Mouse (Mus musculus): ENCODE results near the gene Map2k4. TPM values are rescaled to one million over a fixed set of nuclear protein-coding genes. Genes with fewer than 3 reads are reported as not detected.

Gene Map2k4
- total RNA-seq, 2 experiments from 2014 or later, result 55.4 to 59.2 TPM

GRCm38 (mm10) chr11:65719960-65720359 is 68.1 kb downstream of the Map2k4 start:
- no peak for DNase-seq (ENCODE audit: low spot score in 2 of 2)

GRCm38 (mm10) chr11:65713830-65714229 is 74.3 kb downstream of the Map2k4 start:
- DNase-seq (ENCODE audit: low spot score in 2 of 2), result no peak

GRCm38 (mm10) chr11:65712754-65713306 is 75.3 kb downstream of the Map2k4 start:
- DNase-seq (ENCODE audit: low spot score in 2 of 2), result no peak

GRCm38 (mm10) chr11:65706784-65707183 is 81.3 kb downstream of the Map2k4 start:
- DNase-seq (ENCODE audit: low spot score in 2 of 2), result no peak

GRCm38 (mm10) chr11:65706176-65706575 is 81.9 kb downstream of the Map2k4 start:
- DNase-seq (ENCODE audit: low spot score in 2 of 2), result no peak

- no peak for DNase-seq (ENCODE audit: low spot score in 2 of 2)
Observed at GRCm38 (mm10) chr11:65704861-65705260, 83.2 kb downstream of the Map2k4 start.

- no peak for DNase-seq (ENCODE audit: low spot score in 2 of 2)
Observed at GRCm38 (mm10) chr11:65678824-65679402, 109.2 kb downstream of the Map2k4 start.

- no peak for DNase-seq (ENCODE audit: low spot score in 2 of 2)
Observed at GRCm38 (mm10) chr11:65667348-65667969, 120.6 kb downstream of the Map2k4 start.

- no peak for DNase-seq (ENCODE audit: low spot score in 2 of 2)
Observed at GRCm38 (mm10) chr11:65664903-65665302, 123.2 kb downstream of the Map2k4 start.

GRCm38 (mm10) chr11:65661790-65662522 is 126.1 kb downstream of the Map2k4 start:
- DNase-seq (ENCODE audit: low spot score in 2 of 2), result no peak

GRCm38 (mm10) chr11:65653932-65654331 is 134.2 kb downstream of the Map2k4 start:
- DNase-seq (ENCODE audit: low spot score in 2 of 2), result no peak

- DNase-seq (ENCODE audit: low spot score in 2 of 2), result no peak
Observed at GRCm38 (mm10) chr11:65651426-65651825, 136.7 kb downstream of the Map2k4 start.

GRCm38 (mm10) chr11:65649956-65650715 is 138.0 kb downstream of the Map2k4 start:
- no peak for DNase-seq (ENCODE audit: low spot score in 2 of 2)

- DNase-seq (ENCODE audit: low spot score in 2 of 2), result no peak
Observed at GRCm38 (mm10) chr11:65649469-65649868, 138.6 kb downstream of the Map2k4 start.

GRCm38 (mm10) chr11:65646314-65646713 is 141.8 kb downstream of the Map2k4 start:
- no peak for DNase-seq (ENCODE audit: low spot score in 2 of 2)

- no peak for DNase-seq (ENCODE audit: low spot score in 2 of 2)
Observed at GRCm38 (mm10) chr11:65644539-65644938, 143.6 kb downstream of the Map2k4 start.

GRCm38 (mm10) chr11:65640261-65640660 is 147.8 kb downstream of the Map2k4 start:
- DNase-seq (ENCODE audit: low spot score in 2 of 2), result no peak

Measured in adrenal gland, postnatal 4 days (tissue).